Mouse (Mus musculus) heart, postnatal 25 days (tissue): ENCODE data around the gene Fam3c. TPM values are rescaled to one million over a fixed set of nuclear protein-coding genes. Genes with fewer than 3 reads are reported as not detected.

ENCODE experiments used
- DNase-seq: peaks from one replicate; pipeline ENCODE4 v3.0.0; 2022; ENCODE audit warnings: low spot score
- intact Hi-C: fragments of 180-260 bp; cut with DNase I; formaldehyde crosslinking; loops from one replicate; pipeline ENCODE4 v1.15.1; 2025
- total RNA-seq, 2 experiments: library from RNA; stranded (reverse); gene quantifications; 2 replicates each; pipeline ENCODE4 v1.2.3; 2021

Fam3c gene
- total RNA-seq, 2 experiments from 2014 or later: 23.6 to 27.5 TPM

DNA sequence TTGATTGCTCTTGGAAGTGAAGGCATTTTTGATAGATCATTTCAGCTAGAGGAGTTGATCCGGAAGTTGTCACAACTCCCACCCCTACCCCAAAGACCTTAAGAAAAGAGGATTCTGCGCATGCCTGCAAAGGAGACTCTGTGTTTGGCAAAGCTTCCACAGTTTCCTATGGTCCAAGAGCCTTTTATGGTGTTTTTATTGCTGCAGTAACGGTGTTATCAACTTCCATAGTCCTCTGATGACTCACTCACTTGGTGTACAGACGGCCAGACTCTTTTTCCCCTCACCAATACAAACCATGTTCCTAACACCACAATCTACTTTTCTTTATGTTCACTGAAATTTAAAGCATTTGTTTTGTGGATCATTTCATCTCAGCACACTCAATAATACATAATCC lies 97.3 kb downstream of the Fam3c start:
- no peak for DNase-seq
- intact Hi-C loops: no loop called here

Other genes with a start within 250 kb of the Fam3c start
- gene Wnt16, start 68.0 kb downstream of the Fam3c start, total RNA-seq: under 1 TPM; 0.42 to 0.75 TPM